Mouse (Mus musculus): ENCODE results near the gene Chchd4. TPM values are rescaled to one million over a fixed set of nuclear protein-coding genes. Genes with fewer than 3 reads are reported as not detected.

The Chchd4 gene
- polyA plus RNA-seq, 1 experiment from 2014 or later = 43.2 TPM

- H3K9me3 ChIP-seq (ENCODE audit: control insufficient read depth, low read length) = no peaks in the 10 kb centered on the region
- H3K4me1 ChIP-seq (ENCODE audit: control insufficient read depth, insufficient read depth, low read length) = no peaks in the 10 kb centered on the region
- H3K4me2 ChIP-seq (ENCODE audit: low read depth, low read length) = no peak overlapping the region
- no peaks in the 10 kb centered on the region for H3K27me3 ChIP-seq (replicated peaks; ENCODE audit: control insufficient read depth, insufficient read depth, low read length)
- 95% methylated on average over 3 of the region's 3 CpGs for WGBS
- no peak for ATAC-seq
- peaks cover 15% of the 10 kb centered on the region for H3K36me3 ChIP-seq (ENCODE audit: control insufficient read depth, insufficient read depth, low read length)
- H3K4me3 ChIP-seq (ENCODE audit: low read length) = no peak overlapping the region
- no peak overlapping the region for H3K27ac ChIP-seq (ENCODE audit: low read length)
- no peak overlapping the region for H3K9ac ChIP-seq (ENCODE audit: low read depth, low read length)
Measured at GRCm38 (mm10) chr6:91508041-91508440, 34.7 kb upstream of the Chchd4 start.

- Histone ChIP-seq H3K4me1 (ENCODE audit: control insufficient read depth, insufficient read depth, low read length) (no peaks in the 10 kb centered on the region), H3K27ac (ENCODE audit: low read length) (no peak overlapping the region), H3K4me2 (ENCODE audit: low read depth, low read length) (no peak overlapping the region), H3K9me3 (ENCODE audit: control insufficient read depth, low read length) (no peaks in the 10 kb centered on the region), H3K4me3 (ENCODE audit: low read length) (no peak overlapping the region), H3K9ac (ENCODE audit: low read depth, low read length) (no peak overlapping the region), H3K36me3 (ENCODE audit: control insufficient read depth, insufficient read depth, low read length) (peaks cover 15% of the 10 kb centered on the region), H3K27me3 (replicated peaks; ENCODE audit: control insufficient read depth, insufficient read depth, low read length) (no peaks in the 10 kb centered on the region)
- WGBS = 91% methylated on average over 5 of the region's 5 CpGs
- ATAC-seq = no peak
Measured at GRCm38 (mm10) chr6:91506036-91506435, 32.7 kb upstream of the Chchd4 start.

DNA sequence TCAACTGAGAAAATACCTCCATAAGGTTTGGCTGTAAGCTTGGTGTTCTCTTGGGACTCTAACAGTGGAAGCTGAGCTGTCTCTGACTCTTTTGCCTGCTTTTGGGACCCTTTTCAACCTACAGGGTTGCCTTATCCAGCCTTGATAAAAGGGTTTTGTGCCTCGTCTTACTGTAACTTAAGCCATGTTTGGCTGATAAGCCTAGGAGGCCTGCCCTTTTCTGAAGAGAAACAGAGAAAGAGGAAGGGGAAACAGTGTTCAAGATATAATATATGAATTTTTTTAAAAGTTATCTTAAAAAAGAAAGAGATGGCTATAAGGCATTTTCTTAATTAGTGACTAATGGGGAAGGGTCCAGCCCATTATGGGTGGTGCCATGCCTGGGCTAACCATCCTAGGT is 30.0 kb upstream of the Chchd4 start:
- no peak for ATAC-seq
- WGBS = 83% methylated on average over 1 of the region's 1 CpGs
- Histone ChIP-seq H3K36me3 (ENCODE audit: control insufficient read depth, insufficient read depth, low read length) (peaks cover 28% of the 10 kb centered on the region), H3K27ac (ENCODE audit: low read length) (no peak overlapping the region), H3K9me3 (ENCODE audit: control insufficient read depth, low read length) (no peaks in the 10 kb centered on the region), H3K27me3 (replicated peaks; ENCODE audit: control insufficient read depth, insufficient read depth, low read length) (no peaks in the 10 kb centered on the region), H3K4me2 (ENCODE audit: low read depth, low read length) (no peak overlapping the region), H3K4me1 (ENCODE audit: control insufficient read depth, insufficient read depth, low read length) (no peaks in the 10 kb centered on the region), H3K4me3 (ENCODE audit: low read length) (no peak overlapping the region), H3K9ac (ENCODE audit: low read depth, low read length) (no peak overlapping the region)

- Histone ChIP-seq H3K36me3 (ENCODE audit: control insufficient read depth, insufficient read depth, low read length) (peaks cover 10% of the 10 kb centered on the region), H3K4me1 (ENCODE audit: control insufficient read depth, insufficient read depth, low read length) (no peaks in the 10 kb centered on the region), H3K9ac (ENCODE audit: low read depth, low read length) (no peak overlapping the region), H3K27me3 (replicated peaks; ENCODE audit: control insufficient read depth, insufficient read depth, low read length) (no peaks in the 10 kb centered on the region), H3K4me3 (ENCODE audit: low read length) (no peak overlapping the region), H3K9me3 (ENCODE audit: control insufficient read depth, low read length) (no peaks in the 10 kb centered on the region), H3K4me2 (ENCODE audit: low read depth, low read length) (no peak overlapping the region), H3K27ac (ENCODE audit: low read length) (no peak overlapping the region)
- ATAC-seq = no peak
- 80% methylated on average over 8 of the region's 8 CpGs for WGBS
Measured at GRCm38 (mm10) chr6:91494526-91494925, 21.2 kb upstream of the Chchd4 start.

DNA sequence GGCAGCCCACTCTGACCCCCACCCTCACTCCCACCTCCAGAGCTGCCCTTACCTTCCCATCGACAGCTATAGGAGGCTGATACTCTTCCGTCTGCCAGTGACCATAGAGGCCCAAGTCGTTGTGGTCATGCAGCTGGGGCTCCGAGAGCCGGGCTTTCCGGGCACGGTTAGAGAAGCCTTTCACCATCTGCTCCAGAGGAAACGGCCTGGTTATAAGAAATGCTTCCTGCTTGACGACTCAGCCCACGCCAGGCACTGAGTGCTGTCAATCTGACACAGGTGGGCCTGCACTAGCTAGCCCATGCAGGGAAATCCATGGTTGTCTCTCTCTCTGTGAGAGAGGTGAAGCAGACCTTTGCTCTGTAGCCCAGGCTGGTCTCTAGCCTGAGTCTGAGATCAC is 19.7 kb upstream of the Chchd4 start:
- Histone ChIP-seq H3K36me3 (ENCODE audit: control insufficient read depth, insufficient read depth, low read length) (peaks cover 6% of the 10 kb centered on the region), H3K9ac (ENCODE audit: low read depth, low read length) (no peak overlapping the region), H3K4me1 (ENCODE audit: control insufficient read depth, insufficient read depth, low read length) (no peaks in the 10 kb centered on the region), H3K27ac (ENCODE audit: low read length) (no peak overlapping the region), H3K27me3 (replicated peaks; ENCODE audit: control insufficient read depth, insufficient read depth, low read length) (no peaks in the 10 kb centered on the region), H3K4me3 (ENCODE audit: low read length) (no peak overlapping the region), H3K4me2 (ENCODE audit: low read depth, low read length) (no peak overlapping the region), H3K9me3 (ENCODE audit: control insufficient read depth, low read length) (no peaks in the 10 kb centered on the region)
- ATAC-seq = no peak
- 77% methylated on average over 10 of the region's 10 CpGs for WGBS

DNA sequence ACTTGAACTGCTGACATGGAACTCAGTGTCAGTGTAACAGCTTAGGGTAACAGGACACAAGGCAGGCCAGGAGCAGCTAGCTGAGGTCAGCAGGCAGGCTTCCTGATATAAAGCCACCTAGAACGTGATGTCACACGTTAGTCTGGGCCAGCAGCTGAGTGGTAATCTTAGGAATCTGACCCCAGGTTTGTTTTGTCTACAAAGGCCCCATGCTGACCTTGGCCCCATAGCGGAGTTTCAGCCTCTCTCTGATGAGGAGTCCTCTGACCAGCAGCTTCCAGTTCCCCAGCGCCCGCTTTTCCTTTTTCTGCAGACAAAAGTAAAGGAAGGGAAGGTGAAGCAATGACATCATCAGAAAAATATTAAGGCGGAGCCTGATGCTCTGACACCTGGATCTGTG is 17.7 kb upstream of the Chchd4 start:
- Histone ChIP-seq H3K4me1 (ENCODE audit: control insufficient read depth, insufficient read depth, low read length) (no peaks in the 10 kb centered on the region), H3K27me3 (replicated peaks; ENCODE audit: control insufficient read depth, insufficient read depth, low read length) (no peaks in the 10 kb centered on the region), H3K9ac (ENCODE audit: low read depth, low read length) (no peak overlapping the region), H3K4me3 (ENCODE audit: low read length) (no peak overlapping the region), H3K36me3 (ENCODE audit: control insufficient read depth, insufficient read depth, low read length) (peaks cover 8% of the 10 kb centered on the region), H3K9me3 (ENCODE audit: control insufficient read depth, low read length) (no peaks in the 10 kb centered on the region), H3K27ac (ENCODE audit: low read length) (no peak overlapping the region), H3K4me2 (ENCODE audit: low read depth, low read length) (no peak overlapping the region)
- ATAC-seq = no peak
- 64% methylated on average over 6 of the region's 6 CpGs for WGBS

- WGBS = 80% methylated on average over 10 of the region's 10 CpGs
- no peak overlapping the region for H3K4me2 ChIP-seq (ENCODE audit: low read depth, low read length)
- no peak for ATAC-seq
- no peak overlapping the region for H3K9ac ChIP-seq (ENCODE audit: low read depth, low read length)
- no peaks in the 10 kb centered on the region for H3K27me3 ChIP-seq (replicated peaks; ENCODE audit: control insufficient read depth, insufficient read depth, low read length)
- H3K27ac ChIP-seq (ENCODE audit: low read length) = no peak overlapping the region
- H3K9me3 ChIP-seq (ENCODE audit: control insufficient read depth, low read length) = no peaks in the 10 kb centered on the region
- no peak overlapping the region for H3K4me3 ChIP-seq (ENCODE audit: low read length)
- peaks cover 9% of the 10 kb centered on the region for H3K36me3 ChIP-seq (ENCODE audit: control insufficient read depth, insufficient read depth, low read length)
- no peaks in the 10 kb centered on the region for H3K4me1 ChIP-seq (ENCODE audit: control insufficient read depth, insufficient read depth, low read length)
Measured at GRCm38 (mm10) chr6:91489872-91490271, 16.5 kb upstream of the Chchd4 start.

GRCm38 (mm10) chr6:91488496-91489212 is 15.3 kb upstream of the Chchd4 start:
- peak; percentile 57 for ATAC-seq
- Histone ChIP-seq H3K27ac (ENCODE audit: low read length) (no peak overlapping the region), H3K4me2 (ENCODE audit: low read depth, low read length) (no peak overlapping the region)

GRCm38 (mm10) chr6:91486736-91487453 is 13.5 kb upstream of the Chchd4 start:
- no peak for ATAC-seq
- Histone ChIP-seq H3K9me3 (ENCODE audit: control insufficient read depth, low read length) (no peaks in the 10 kb centered on the region), H3K4me1 (ENCODE audit: control insufficient read depth, insufficient read depth, low read length) (no peaks in the 10 kb centered on the region), H3K9ac (ENCODE audit: low read depth, low read length) (no peak overlapping the region), H3K27me3 (replicated peaks; ENCODE audit: control insufficient read depth, insufficient read depth, low read length) (no peaks in the 10 kb centered on the region), H3K27ac (ENCODE audit: low read length) (no peak overlapping the region), H3K4me2 (ENCODE audit: low read depth, low read length) (no peak overlapping the region), H3K36me3 (ENCODE audit: control insufficient read depth, insufficient read depth, low read length) (peaks cover 14% of the 10 kb centered on the region), H3K4me3 (ENCODE audit: low read length) (no peak overlapping the region)
- WGBS = 91% methylated on average over 15 of the region's 15 CpGs

More at GRCm38 (mm10) chr6:91488496-91489212, 15.3 kb upstream of the Chchd4 start:
- 76% methylated on average over 9 of the region's 9 CpGs for WGBS
- Histone ChIP-seq H3K4me3 (ENCODE audit: low read length) (no peak overlapping the region), H3K9me3 (ENCODE audit: control insufficient read depth, low read length) (no peaks in the 10 kb centered on the region), H3K27me3 (replicated peaks; ENCODE audit: control insufficient read depth, insufficient read depth, low read length) (no peaks in the 10 kb centered on the region), H3K36me3 (ENCODE audit: control insufficient read depth, insufficient read depth, low read length) (peaks cover 14% of the 10 kb centered on the region), H3K4me1 (ENCODE audit: control insufficient read depth, insufficient read depth, low read length) (no peaks in the 10 kb centered on the region), H3K9ac (ENCODE audit: low read depth, low read length) (no peak overlapping the region)
